In genomic region chr3:35972985-35973384, GRCm38 (mm10) we compare ENCODE assay signal across 8 mouse cellular contexts. TPM values are rescaled to one million over a fixed set of nuclear protein-coding genes. Genes with fewer than 3 reads are reported as not detected.
DNase-seq lines count a peak whose midpoint lies in the region; ATAC-seq lines count a peak whose summit lies in the region.

No protein-coding gene starts in this region.

- no peak overlapping the region for H3K4me3 ChIP-seq in hindbrain, embryonic 10.5 days
- H3K4me3 ChIP-seq in hindbrain, embryonic 13.5 days, result no peak overlapping the region

- H3K4me2 ChIP-seq in hindbrain, embryonic 13.5 days, result no peak overlapping the region

- H3K4me1 ChIP-seq in hindbrain, embryonic 10.5 days (replicated peaks), result no peaks in the 10 kb centered on the region
- H3K4me1 ChIP-seq in hindbrain, embryonic 13.5 days (replicated peaks), result no peaks in the 10 kb centered on the region

- DNase-seq in hindbrain, embryonic 10.5 days (ENCODE audit: low spot score), result peak; percentile 13
- peak; percentile 33 to 40 for DNase-seq in right cerebral cortex, adult 2 months (ENCODE audit: low spot score in 2 of 2)
- no peak for DNase-seq in right cerebral cortex, adult 18-20 months
- DNase-seq in c-Kit-positive CD71-positive TER-119-positive erythroid progenitor cells, embryonic 14.5 days (ENCODE audit: low spot score), result peak; percentile 46
- peak; percentile 55 for DNase-seq in induced T-regulatory cell, adult 2 months (ENCODE audit: low read depth)
- DNase-seq in thymus, postnatal 4 days, result peak; percentile 50
- no peak for DNase-seq in urinary bladder, postnatal 14 days (ENCODE audit: low spot score)

- H3K27me3 ChIP-seq in hindbrain, embryonic 10.5 days (ENCODE audit: insufficient read depth, poor library complexity, severe bottlenecking), result no peaks in the 10 kb centered on the region
- H3K27me3 ChIP-seq in hindbrain, embryonic 13.5 days, result no peaks in the 10 kb centered on the region

- H3K27ac ChIP-seq in hindbrain, embryonic 10.5 days, result no peak overlapping the region
- no peak overlapping the region for H3K27ac ChIP-seq in hindbrain, embryonic 13.5 days

- no peak overlapping the region for H3K9ac ChIP-seq in hindbrain, embryonic 13.5 days

- H3K9me3 ChIP-seq in hindbrain, embryonic 10.5 days, result no peaks in the 10 kb centered on the region
- no peaks in the 10 kb centered on the region for H3K9me3 ChIP-seq in hindbrain, embryonic 13.5 days

- no peak for ATAC-seq in hindbrain, embryonic 13.5 days (ENCODE audit: low FRiP score)

- H3K36me3 ChIP-seq in hindbrain, embryonic 10.5 days, result peaks cover 81% of the 10 kb centered on the region
- H3K36me3 ChIP-seq in hindbrain, embryonic 13.5 days, result peaks cover 79% of the 10 kb centered on the region

- WGBS in hindbrain, embryonic 10.5 days, result 88% methylated on average over 4 of the region's 4 CpGs
- 88% methylated on average over 4 of the region's 4 CpGs for WGBS in hindbrain, embryonic 13.5 days

RNA-seq across cellular contexts. Expression of gene Mccc1, which starts 27.5 kb away (rescaled TPM):
- 29.9 and 35.4 TPM in 2 replicates for polyA plus RNA-seq in hindbrain, embryonic 10.5 days (2016; fragmentation: Nextera tagmentation; extraction: Ambion mirVana)
- polyA plus RNA-seq in hindbrain, embryonic 13.5 days (2015; fragmentation: Nextera tagmentation; extraction: Ambion mirVana), result 30.8 and 33.5 TPM in 2 replicates

RNA-seq across cellular contexts. Expression of gene Dcun1d1, which starts 35.7 kb away (rescaled TPM):
- polyA plus RNA-seq in hindbrain, embryonic 10.5 days (2016; fragmentation: Nextera tagmentation; extraction: Ambion mirVana), result 86.5 and 102 TPM in 2 replicates
- 103 and 111 TPM in 2 replicates for polyA plus RNA-seq in hindbrain, embryonic 13.5 days (2015; fragmentation: Nextera tagmentation; extraction: Ambion mirVana)

Comparison
In these comparisons a context has a peak if more than half of its experiments do, and no peak if none do; other contexts are left out.
1. DNase-seq: peak in hindbrain, embryonic 10.5 days (single experiment), right cerebral cortex, adult 2 months (2 of 2), c-Kit-positive CD71-positive TER-119-positive erythroid progenitor cells, embryonic 14.5 days (single experiment), induced T-regulatory cell, adult 2 months (single experiment) and thymus, postnatal 4 days (single experiment); none in right cerebral cortex, adult 18-20 months (single experiment) and urinary bladder, postnatal 14 days (single experiment).